Mouse (Mus musculus) Muller cell, postnatal 12 days (primary cell): ENCODE results near the gene Palld.

Experiments
- DNase-seq: peaks from one replicate; pipeline ENCODE4 v3.0.0-alpha.2; 2015; ENCODE audit errors: inconsistent ontology term

The Palld gene

GRCm38 (mm10) chr8:61902521-61902920 lies at the start of gene Palld:
Gene Palld (minus strand): TSS chr8:61902690.
- no peak for DNase-seq

- DNase-seq = no peak
These were observed 35.1 kb upstream of the Palld start for GRCm38 (mm10) chr8:61937576-61937975.

GRCm38 (mm10) chr8:61933243-61933642 lies 30.8 kb upstream of the Palld start:
- no peak for DNase-seq

GRCm38 (mm10) chr8:61927777-61928494 lies 25.4 kb upstream of the Palld start, which contains the start of gene Ddx60:
Gene Ddx60 (plus strand): TSS chr8:61928087.
- peak; percentile 89 for DNase-seq

- DNase-seq = no peak
These were observed 22.0 kb upstream of the Palld start for GRCm38 (mm10) chr8:61924518-61924917.

GRCm38 (mm10) chr8:61921454-61922054 lies 19.1 kb upstream of the Palld start:
- no peak for DNase-seq

GRCm38 (mm10) chr8:61920389-61920788 lies 17.9 kb upstream of the Palld start:
- DNase-seq = no peak

DNA sequence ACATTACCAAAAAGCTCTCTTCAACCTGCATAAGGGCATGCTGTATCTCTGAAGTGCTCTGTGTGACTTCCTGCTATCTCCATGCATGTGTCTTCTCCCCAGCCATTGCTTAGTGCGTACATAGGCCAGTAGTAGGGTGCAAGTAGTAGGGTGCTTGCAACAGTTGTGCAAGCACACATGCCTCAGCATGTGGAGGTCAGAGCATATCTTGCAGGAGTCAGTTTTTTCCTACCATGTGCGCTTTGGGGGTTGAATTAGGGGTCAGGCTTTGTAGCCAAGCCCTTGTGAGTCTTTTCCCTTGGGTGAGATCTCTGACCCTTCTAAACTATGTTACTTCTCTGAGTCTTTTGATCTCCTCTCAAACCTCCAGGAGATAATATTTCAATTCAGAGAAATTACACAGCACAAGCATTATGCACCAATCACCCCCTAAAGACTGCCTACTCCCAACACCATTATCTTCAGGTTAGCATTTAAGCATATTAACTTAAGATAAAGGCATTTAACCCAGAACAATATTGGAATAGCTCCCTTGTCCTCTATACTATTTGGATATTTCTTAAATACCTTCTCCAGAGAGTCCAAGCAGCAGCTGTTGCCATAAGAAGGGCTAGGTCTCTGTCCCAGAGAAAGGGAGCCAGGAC lies 16.8 kb upstream of the Palld start:
- DNase-seq = no peak

- DNase-seq = no peak
These were observed 14.8 kb upstream of the Palld start for GRCm38 (mm10) chr8:61917287-61917686.

GRCm38 (mm10) chr8:61913957-61914356 lies 11.5 kb upstream of the Palld start:
- DNase-seq = no peak

DNA sequence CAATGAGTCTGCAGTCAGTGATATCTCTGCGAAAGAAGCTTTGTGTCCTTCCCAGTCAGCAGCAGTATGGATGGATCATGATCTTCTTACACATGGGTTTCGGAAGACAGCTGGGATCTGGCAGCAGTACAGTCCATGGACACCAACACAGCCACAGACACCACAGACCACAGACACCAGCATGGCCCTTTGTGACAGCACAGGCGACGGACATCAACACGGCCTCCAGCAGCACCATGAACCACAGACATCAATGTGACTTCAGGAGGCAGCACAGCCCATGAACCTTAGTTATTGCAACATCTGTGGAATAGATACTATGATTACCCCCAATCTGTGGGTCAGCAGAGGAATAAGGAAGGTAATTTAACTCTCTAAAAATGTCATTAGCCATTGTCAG lies 10.3 kb upstream of the Palld start:
- no peak for DNase-seq

GRCm38 (mm10) chr8:61909313-61909712 lies 6.8 kb upstream of the Palld start:
- DNase-seq = no peak

- DNase-seq = peak; percentile 61
These were observed 6.1 kb upstream of the Palld start for GRCm38 (mm10) chr8:61908303-61909215.

DNA sequence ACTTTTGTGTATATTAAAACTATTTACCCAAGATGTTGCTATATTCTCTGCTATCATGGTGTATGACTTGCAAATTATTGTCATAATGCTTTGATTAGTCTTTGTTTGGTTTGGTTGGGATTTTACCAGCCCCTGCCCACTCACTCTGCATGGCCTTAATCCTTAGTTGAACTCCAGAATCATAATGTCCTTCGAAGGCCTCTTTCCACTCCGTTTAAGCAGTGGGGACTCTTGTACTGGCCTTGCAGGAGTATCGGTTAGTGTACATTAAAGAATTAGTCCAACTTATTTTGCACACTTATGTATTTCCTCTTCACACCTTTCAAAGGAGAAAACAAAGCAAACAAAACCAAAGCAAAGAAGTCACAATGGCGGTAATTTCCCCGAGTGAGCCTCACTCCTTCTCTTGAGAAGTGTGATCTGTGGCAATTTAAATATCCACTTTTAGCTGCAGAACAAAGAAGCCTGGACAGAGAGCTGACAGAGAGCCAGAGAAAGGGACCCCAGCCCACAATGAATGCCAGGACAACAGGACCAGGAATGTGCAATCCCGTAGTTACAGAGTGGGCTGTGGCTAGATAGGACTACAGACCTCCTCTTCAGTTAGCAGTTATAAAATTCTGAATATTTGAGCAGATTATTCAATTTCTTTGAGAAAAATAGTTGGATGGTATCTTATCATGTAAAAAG lies 1.3 kb downstream of the Palld start:
- no peak for DNase-seq

DNA sequence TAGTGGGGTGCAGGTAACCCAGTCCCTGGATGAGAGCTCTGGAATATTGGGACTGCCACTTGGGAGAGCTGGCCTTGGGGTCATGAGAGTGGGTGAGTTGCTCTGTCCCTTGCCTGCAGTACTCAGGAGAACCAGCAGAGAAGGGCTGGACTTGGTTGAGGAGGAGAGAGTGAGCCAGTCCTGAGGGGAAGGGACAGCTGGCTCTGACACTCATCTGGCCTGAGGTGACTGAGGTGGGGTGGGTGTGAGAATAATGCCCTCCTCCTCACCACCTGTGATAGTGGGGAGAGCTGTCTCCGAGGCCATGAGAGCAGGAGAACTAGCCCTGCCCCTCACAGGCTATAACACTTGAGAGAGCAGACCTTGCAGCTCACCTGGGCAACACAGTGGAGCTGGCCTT lies 5.1 kb downstream of the Palld start:
- no peak for DNase-seq

GRCm38 (mm10) chr8:61896742-61897141 lies 5.7 kb downstream of the Palld start:
- DNase-seq = no peak

DNA sequence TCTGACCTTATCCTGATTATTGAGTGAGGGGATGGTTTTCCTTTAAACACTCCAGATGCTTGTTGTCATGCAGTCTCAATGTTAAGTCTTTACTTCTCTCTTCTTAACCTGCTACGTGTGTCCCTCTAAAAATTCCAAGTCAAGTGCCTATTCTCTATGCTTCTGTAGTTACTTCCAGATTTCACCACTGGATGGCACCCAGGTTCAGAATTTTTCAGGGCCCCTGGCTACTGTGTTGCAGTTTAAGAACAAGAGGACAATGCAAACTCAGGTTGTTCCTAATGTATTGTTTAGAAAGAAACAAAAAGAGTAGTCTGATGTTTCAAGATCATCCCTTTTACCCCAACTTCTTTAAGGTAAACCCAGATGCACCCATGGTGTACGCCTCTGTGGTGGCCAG lies 8.4 kb downstream of the Palld start:
- peak; percentile 46 for DNase-seq

- no peak for DNase-seq
These were observed 24.9 kb downstream of the Palld start for GRCm38 (mm10) chr8:61877607-61878006.

GRCm38 (mm10) chr8:61875290-61875689 lies 27.2 kb downstream of the Palld start:
- DNase-seq = peak; percentile 42

- DNase-seq = no peak
These were observed 28.5 kb downstream of the Palld start for GRCm38 (mm10) chr8:61873994-61874393.

- no peak for DNase-seq
These were observed 34.0 kb downstream of the Palld start for GRCm38 (mm10) chr8:61868481-61868880.
